Mouse (Mus musculus): Measurements from ENCODE around the gene Cygb. TPM values are rescaled to one million over a fixed set of nuclear protein-coding genes. Genes with fewer than 3 reads are reported as not detected.
"Not testable (repeated sequence)": the region's sequence is repeated elsewhere in the genome, so short reads cannot be mapped to it uniquely, and the experiment has no call there.

Gene Cygb
- polyA plus RNA-seq, 1 experiment from 2014 or later = 9.3 TPM

DNA sequence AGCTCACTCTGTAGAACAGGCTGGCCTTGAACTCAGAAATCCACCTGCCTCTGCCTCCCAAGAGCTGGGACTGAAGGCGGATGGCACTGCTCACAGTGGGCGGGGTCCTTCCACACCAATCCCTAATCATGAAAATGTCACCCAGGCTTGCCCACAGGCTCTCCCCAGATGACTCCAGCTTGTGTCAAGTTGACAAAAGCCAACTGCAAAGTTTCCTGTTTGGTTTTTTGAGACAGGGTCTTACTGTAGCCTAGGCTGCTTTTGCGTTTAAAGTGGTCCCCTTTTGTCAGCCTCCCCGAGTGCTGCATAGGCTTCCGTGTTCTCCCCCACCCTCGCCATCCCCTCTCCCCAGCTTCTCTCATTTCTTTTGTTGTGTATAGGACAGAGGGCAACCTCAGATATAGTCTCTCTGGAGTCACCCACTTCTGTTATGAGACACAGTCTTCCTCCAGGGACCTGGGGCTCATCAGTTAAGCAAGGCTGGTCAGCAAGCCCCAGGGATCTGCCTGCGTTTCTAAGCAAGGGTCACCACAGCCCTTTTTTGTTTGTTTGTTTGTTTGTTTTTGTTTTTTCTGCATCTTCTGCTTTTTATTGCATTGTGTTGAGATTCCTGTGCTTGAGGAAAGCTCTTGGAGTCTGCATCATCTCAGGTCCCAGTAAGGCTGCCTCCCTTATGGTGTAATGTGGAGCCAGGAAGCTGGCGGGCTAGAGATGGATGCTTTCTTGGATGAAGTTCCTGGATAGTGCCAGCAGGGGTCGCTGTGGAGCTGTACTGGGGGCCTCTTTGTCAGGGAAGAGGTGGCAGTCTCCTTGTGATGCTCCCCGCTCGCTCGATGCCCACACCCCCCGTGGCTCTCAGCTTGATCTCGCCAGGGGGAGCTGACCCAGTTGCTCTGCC is 11.2 kb downstream of the Cygb start:
- Histone ChIP-seq H3K4me1 (peaks cover 14% of the 10 kb centered on the region), H3K9ac (peak overlapping the region; percentile 61), H3K4me2 (peak overlapping the region; percentile 63), H3K36me3 (ENCODE audit: poor library complexity, severe bottlenecking) (no peaks in the 10 kb centered on the region), H3K27ac (no peak overlapping the region), H3K27me3 (peaks cover 8% of the 10 kb centered on the region; the same call in 1 of the 2 replicates), H3K4me3 (peak overlapping the region; percentile 28), H3K9me3 (replicated peaks) (no peaks in the 10 kb centered on the region)
- ATAC-seq = peak; percentile 80
- WGBS = 39% methylated on average over 14 of the region's 14 CpGs

DNA sequence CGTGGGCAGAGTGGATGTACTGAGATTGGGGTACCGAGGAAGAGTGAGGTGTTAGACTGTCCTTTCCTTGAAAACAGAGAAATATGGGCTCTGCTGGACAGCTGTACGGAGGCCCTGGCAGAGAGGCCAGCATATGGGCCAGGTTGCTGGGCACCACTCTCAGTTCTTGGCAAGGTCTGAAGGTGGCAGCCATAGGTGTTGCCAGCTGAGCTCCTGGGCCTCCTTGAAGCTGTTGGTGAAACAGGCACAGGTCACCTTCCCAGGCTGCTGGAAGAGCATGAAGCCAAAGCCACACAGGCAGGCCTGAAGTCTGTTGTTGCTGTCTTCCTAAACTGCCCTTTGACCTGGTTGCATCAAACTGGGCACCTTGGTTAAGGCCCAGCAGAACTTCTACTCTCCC is 12.4 kb downstream of the Cygb start:
- no peak overlapping the region for H3K4me3 ChIP-seq
- H3K27me3 ChIP-seq = peaks cover 8% of the 10 kb centered on the region; the same call in 1 of the 2 replicates
- H3K27ac ChIP-seq = no peak overlapping the region
- no peaks in the 10 kb centered on the region for H3K36me3 ChIP-seq (ENCODE audit: poor library complexity, severe bottlenecking)
- H3K4me1 ChIP-seq = peaks cover 14% of the 10 kb centered on the region
- no peak for ATAC-seq
- H3K4me2 ChIP-seq = no peak overlapping the region
- no peaks in the 10 kb centered on the region for H3K9me3 ChIP-seq (replicated peaks)
- H3K9ac ChIP-seq = no peak overlapping the region
- WGBS = 73% methylated on average over 3 of the region's 3 CpGs

GRCm38 (mm10) chr11:116641168-116641567 is 12.9 kb downstream of the Cygb start:
- ATAC-seq = no peak
- Histone ChIP-seq H3K4me3 (no peak overlapping the region), H3K9ac (no peak overlapping the region), H3K27ac (no peak overlapping the region), H3K9me3 (replicated peaks) (no peaks in the 10 kb centered on the region), H3K27me3 (peaks cover 7% of the 10 kb centered on the region; the same call in 1 of the 2 replicates), H3K4me1 (peaks cover 14% of the 10 kb centered on the region), H3K36me3 (ENCODE audit: poor library complexity, severe bottlenecking) (no peaks in the 10 kb centered on the region), H3K4me2 (no peak overlapping the region)
- 55% methylated on average over 5 of the region's 5 CpGs for WGBS

DNA sequence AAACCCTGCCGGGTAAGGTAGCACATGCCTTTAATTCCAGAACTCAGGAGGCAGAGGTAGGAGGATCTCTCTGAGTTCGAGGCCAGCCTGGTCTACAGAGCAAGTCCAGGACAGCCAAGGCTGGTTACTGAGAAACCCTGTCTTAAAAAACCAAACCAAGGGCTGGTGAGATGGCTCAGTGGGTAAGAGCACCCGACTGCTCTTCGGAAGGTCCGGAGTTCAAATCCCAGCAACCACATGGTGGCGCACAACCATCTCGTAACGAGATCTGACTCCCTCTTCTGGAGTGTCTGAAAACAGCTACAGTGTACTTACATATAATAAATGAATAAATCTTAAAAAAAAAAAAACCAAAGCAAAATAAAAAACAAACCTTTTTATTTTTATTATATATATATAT is 17.5 kb downstream of the Cygb start:
- H3K36me3 ChIP-seq (ENCODE audit: poor library complexity, severe bottlenecking); H3K9ac ChIP-seq; H3K4me2 ChIP-seq; H3K27ac ChIP-seq; H3K4me1 ChIP-seq; ATAC-seq; H3K27me3 ChIP-seq; H3K4me3 ChIP-seq; H3K9me3 ChIP-seq (replicated peaks): not testable (repeated sequence)
- 72% methylated on average over 8 of the region's 8 CpGs for WGBS

DNA sequence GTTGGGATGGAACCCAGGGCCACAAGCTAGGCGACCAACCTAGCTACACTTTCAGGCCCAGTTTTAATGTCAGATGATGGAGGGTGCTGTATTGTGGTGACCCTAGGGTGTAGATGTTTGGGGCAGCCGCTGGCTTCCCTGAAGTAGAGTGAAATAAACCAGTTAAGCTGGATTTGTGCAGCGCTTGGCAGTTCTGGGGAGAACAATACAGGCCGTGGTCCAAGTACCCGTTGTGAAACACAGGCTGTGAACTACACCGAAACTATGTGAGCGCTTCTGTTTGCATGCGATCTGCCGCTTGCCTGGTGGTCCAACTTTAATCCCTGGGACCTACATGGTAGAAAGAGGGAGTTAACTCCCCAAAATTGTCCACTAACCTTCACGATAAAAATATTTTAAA is 21.2 kb downstream of the Cygb start:
- no peak for ATAC-seq
- Histone ChIP-seq H3K4me3 (no peak overlapping the region), H3K9me3 (replicated peaks) (no peaks in the 10 kb centered on the region), H3K9ac (no peak overlapping the region), H3K27ac (no peak overlapping the region), H3K27me3 (no peaks in the 10 kb centered on the region), H3K4me1 (peaks cover 5% of the 10 kb centered on the region; the same call in 1 of the 2 replicates), H3K4me2 (no peak overlapping the region), H3K36me3 (ENCODE audit: poor library complexity, severe bottlenecking) (no peaks in the 10 kb centered on the region)
- WGBS = 62% methylated on average over 10 of the region's 10 CpGs

DNA sequence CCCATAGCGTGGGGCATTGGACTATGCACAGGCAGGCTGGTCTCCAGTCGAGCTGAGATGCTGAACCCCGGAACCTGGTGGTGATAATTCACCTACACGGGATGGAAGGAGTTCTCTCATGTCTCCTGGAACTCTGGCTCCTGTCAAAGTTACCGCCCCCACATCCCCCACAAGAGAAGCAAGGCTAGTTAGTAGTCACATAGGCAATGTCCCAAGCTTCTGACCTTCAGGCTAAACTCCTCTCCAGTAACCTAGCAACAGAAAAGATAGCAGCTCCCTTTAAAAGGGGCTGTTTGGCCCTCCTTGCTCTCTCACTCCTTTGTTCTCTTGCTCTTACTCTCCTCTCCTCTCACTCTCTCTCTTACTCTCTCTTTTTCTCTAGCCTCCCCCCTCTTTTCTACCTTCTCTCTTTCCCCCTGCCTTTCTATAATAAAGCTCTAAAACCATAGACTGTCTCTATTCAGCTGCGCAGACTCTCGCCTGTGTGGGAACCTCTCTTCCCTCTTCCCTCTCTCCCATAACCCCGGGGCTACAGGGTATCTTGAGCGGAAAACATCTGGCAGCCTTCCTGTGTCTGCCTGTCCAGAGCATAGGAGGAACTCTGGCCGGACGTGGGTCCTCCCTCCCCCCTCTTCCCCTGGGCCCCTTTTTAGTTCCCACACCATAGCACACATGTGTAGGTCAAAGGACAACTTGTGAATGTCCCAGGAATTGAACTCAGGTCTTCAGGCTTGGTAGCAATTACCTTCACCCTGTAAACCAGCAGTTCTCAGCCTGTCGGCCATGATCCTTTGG is 23.7 kb downstream of the Cygb start:
- no peak overlapping the region for H3K4me3 ChIP-seq
- no peak overlapping the region for H3K9ac ChIP-seq
- no peaks in the 10 kb centered on the region for H3K9me3 ChIP-seq (replicated peaks)
- WGBS = 72% methylated on average over 12 of the region's 12 CpGs
- H3K4me1 ChIP-seq = peaks cover 5% of the 10 kb centered on the region; the same call in 1 of the 2 replicates
- no peaks in the 10 kb centered on the region for H3K27me3 ChIP-seq
- no peaks in the 10 kb centered on the region for H3K36me3 ChIP-seq (ENCODE audit: poor library complexity, severe bottlenecking)
- no peak for ATAC-seq
- H3K4me2 ChIP-seq = no peak overlapping the region
- no peak overlapping the region for H3K27ac ChIP-seq

DNA sequence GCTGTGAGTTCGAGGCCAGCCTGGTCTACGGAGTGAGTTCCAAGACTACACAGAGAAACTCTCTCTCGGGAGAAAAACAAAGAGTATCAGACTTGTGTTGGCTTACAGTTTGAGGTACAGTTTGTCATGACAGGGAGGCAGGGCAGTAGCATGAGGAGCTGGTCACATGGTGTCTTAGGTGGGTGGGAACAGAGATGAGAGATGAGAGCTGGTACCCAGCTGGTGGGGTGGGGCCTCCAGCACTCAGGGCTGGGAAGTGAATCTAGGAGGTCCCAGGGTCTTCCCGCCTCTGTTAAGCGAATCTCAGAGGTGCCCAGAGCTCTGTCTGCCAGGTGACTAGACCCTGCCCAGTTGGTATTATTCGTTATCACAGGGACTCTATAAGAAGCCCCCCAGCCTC is 24.6 kb downstream of the Cygb start:
- WGBS = 87% methylated on average over 6 of the region's 6 CpGs
- Histone ChIP-seq H3K4me3 (no peak overlapping the region), H3K4me2 (no peak overlapping the region), H3K9me3 (replicated peaks) (no peaks in the 10 kb centered on the region), H3K4me1 (peaks cover 8% of the 10 kb centered on the region; the same call in 1 of the 2 replicates), H3K27me3 (peaks cover 8% of the 10 kb centered on the region), H3K36me3 (ENCODE audit: poor library complexity, severe bottlenecking) (no peaks in the 10 kb centered on the region), H3K9ac (no peak overlapping the region), H3K27ac (no peak overlapping the region)
- ATAC-seq = no peak

GRCm38 (mm10) chr11:116628712-116629111 is 25.4 kb downstream of the Cygb start:
- peak; percentile 69; the same call in 1 of the 2 replicates for ATAC-seq

DNA sequence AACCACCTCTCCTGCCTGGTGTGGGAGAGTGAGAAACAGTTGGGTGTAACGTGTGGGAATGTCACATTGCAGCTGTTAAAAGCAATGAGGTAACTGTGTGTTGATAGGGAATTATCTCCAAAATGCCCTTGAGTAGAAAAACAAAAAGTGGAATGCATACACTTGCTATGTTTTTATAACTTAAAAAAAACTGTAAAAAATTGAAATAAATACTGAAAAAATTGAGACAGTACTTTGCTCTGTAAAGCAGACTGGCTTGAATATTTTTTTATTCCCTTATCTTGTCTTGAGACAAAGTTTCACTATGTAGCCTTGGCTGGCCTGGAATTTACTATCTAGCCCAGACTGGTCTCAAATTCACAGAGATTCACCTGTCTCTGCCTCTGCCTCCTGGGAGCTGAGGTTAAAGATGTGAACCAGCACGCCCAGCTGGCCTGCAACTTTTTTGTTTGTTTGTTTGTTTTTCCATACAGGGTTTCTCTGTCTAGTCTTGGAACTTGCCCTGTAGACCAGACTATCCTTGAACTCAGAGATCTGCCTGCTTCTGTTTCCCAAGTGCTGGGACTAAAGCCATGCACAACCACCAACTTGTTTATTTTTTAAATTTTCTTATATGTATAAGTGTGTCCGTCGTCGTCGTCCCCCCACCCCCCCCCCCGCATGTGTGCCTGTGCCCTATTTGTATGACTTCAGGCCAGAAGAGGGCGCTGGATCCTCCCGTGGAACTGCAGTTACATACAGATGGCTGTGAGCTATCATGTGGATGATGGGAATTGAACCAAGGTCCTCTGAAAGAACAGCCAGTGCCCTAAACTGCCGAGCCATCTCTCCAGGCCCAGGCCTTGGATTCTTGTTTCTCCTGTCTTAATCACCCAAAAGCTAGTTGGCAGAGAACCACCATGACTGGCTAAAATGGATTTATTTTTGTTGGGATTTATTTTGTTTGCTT is 26.8 kb downstream of the Cygb start:
- no peak overlapping the region for H3K4me3 ChIP-seq
- H3K27ac ChIP-seq = no peak overlapping the region
- no peak for ATAC-seq
- no peak overlapping the region for H3K4me2 ChIP-seq
- peaks cover 29% of the 10 kb centered on the region for H3K27me3 ChIP-seq
- H3K9ac ChIP-seq = no peak overlapping the region
- no peaks in the 10 kb centered on the region for H3K36me3 ChIP-seq (ENCODE audit: poor library complexity, severe bottlenecking)
- H3K9me3 ChIP-seq (replicated peaks) = no peaks in the 10 kb centered on the region
- H3K4me1 ChIP-seq = peaks cover 17% of the 10 kb centered on the region
- WGBS = 33% methylated on average over 10 of the region's 10 CpGs

More at GRCm38 (mm10) chr11:116628712-116629111, 25.4 kb downstream of the Cygb start:
- no peaks in the 10 kb centered on the region for H3K9me3 ChIP-seq (replicated peaks)
- H3K4me3 ChIP-seq = no peak overlapping the region
- H3K27ac ChIP-seq = no peak overlapping the region
- H3K4me2 ChIP-seq = no peak overlapping the region
- 60% methylated on average over 9 of the region's 9 CpGs for WGBS
- H3K4me1 ChIP-seq = peaks cover 15% of the 10 kb centered on the region
- H3K36me3 ChIP-seq (ENCODE audit: poor library complexity, severe bottlenecking) = no peaks in the 10 kb centered on the region
- no peak overlapping the region for H3K9ac ChIP-seq
- peaks cover 15% of the 10 kb centered on the region for H3K27me3 ChIP-seq

- H3K9ac ChIP-seq = no peak within 1 kb of the TSS
- no peak within 1 kb of the TSS for H3K4me2 ChIP-seq
- H3K27ac ChIP-seq = no peak within 1 kb of the TSS
- no peak for ATAC-seq
- no peaks in the 10 kb centered on the region for H3K36me3 ChIP-seq (ENCODE audit: poor library complexity, severe bottlenecking)
- H3K4me3 ChIP-seq = no peak within 1 kb of the TSS
- 74% methylated on average over 10 of the region's 10 CpGs for WGBS
- no peaks in the 10 kb centered on the region for H3K9me3 ChIP-seq (replicated peaks)
- peaks cover 33% of the 10 kb centered on the region for H3K27me3 ChIP-seq
- H3K4me1 ChIP-seq = peaks cover 17% of the 10 kb centered on the region
These were observed 27.6 kb downstream of the Cygb start, which contains the start of gene Rhbdf2 for GRCm38 (mm10) chr11:116626299-116627071. Gene Rhbdf2 (minus strand): TSS chr11:116627019.
